Mouse (Mus musculus) intestine, embryonic 15.5 days (tissue): ENCODE measurements around the gene Mill1. TPM values are rescaled to one million over a fixed set of nuclear protein-coding genes. Genes with fewer than 3 reads are reported as not detected.
"Not testable (repeated sequence)": the region's sequence is repeated elsewhere in the genome, so short reads cannot be mapped to it uniquely, and the experiment has no call there.

Experiments
- ATAC-seq: fragments of 200-750 bp; cut with Nextera tagmentation; 2 replicates; pipeline ENCODE4 v1.8.0; 2017; ENCODE audit warnings: moderate TSS enrichment, moderate library complexity
- H3K27ac ChIP-seq: fragments of 300-500 bp; sonication (generic); 2 replicates; pipeline ENCODE4 v1.5.1; 2015; ENCODE audit warnings: mild to moderate bottlenecking, inconsistent platforms
- H3K27me3 ChIP-seq: fragments of 300-500 bp; sonication (generic); replicated peaks from 2 replicates; pipeline ENCODE4 v1.6.1; 2015; ENCODE audit warnings: inconsistent platforms
- H3K36me3 ChIP-seq: fragments of 300-500 bp; sonication (generic); 2 replicates; pipeline ENCODE4 v1.6.1; 2015; ENCODE audit warnings: inconsistent platforms
- H3K4me1 ChIP-seq: fragments of 300-500 bp; sonication (generic); replicated peaks from 2 replicates; pipeline ENCODE4 v1.6.1; 2015; ENCODE audit warnings: inconsistent platforms
- H3K4me2 ChIP-seq: fragments of 300-500 bp; sonication (generic); replicated peaks from 2 replicates; pipeline ENCODE4 v1.6.1; 2015; ENCODE audit warnings: mild to moderate bottlenecking, inconsistent platforms
- H3K4me3 ChIP-seq: fragments of 300-500 bp; sonication (generic); replicated peaks from 2 replicates; pipeline ENCODE4 v1.5.1; 2015; ENCODE audit warnings: inconsistent platforms
- H3K9ac ChIP-seq: fragments of 300-500 bp; sonication (generic); 2 replicates; pipeline ENCODE4 v1.6.1; 2015; ENCODE audit warnings: inconsistent platforms
- H3K9me3 ChIP-seq: fragments of 300-500 bp; sonication (generic); 2 replicates; pipeline ENCODE4 v1.6.1; 2016; ENCODE audit warnings: inconsistent platforms
- WGBS: fragments of 180-500 bp; shearing (Covaris S2); methylation state at CpG from one replicate; pipeline ENCODE4 v1.1.7; 2015; 5-methylcytosine and 5-hydroxymethylcytosine counted together
- polyA plus RNA-seq: library from polyadenylated mRNA; unstranded; fragments of >200 nt; fragmentation: Nextera tagmentation; extraction: Ambion mirVana; gene quantifications from 2 replicates; pipeline ENCODE4 v1.2.1, GENCODE M21; 2015

Gene Mill1
- not detected in 2 replicates for polyA plus RNA-seq

- no peak for ATAC-seq
- no peaks in the 10 kb centered on the region for H3K27me3 ChIP-seq
- WGBS = 45% methylated on average over 1 of the region's 1 CpGs
- no peak within 1 kb of the TSS for H3K9ac ChIP-seq
- no peak within 1 kb of the TSS for H3K27ac ChIP-seq
- H3K4me1 ChIP-seq = no peaks in the 10 kb centered on the region
- H3K4me3 ChIP-seq = no peak within 1 kb of the TSS
- H3K4me2 ChIP-seq = no peak within 1 kb of the TSS
- no peaks in the 10 kb centered on the region for H3K9me3 ChIP-seq
- H3K36me3 ChIP-seq = no peaks in the 10 kb centered on the region
Measured at GRCm38 (mm10) chr7:18245047-18245446, at the start of gene Mill1. Gene Mill1 (plus strand): TSS chr7:18245347.

GRCm38 (mm10) chr7:18210938-18211337, 34.2 kb upstream of the Mill1 start:
- 12% methylated on average over 9 of the region's 9 CpGs for WGBS

GRCm38 (mm10) chr7:18214699-18215098, 30.4 kb upstream of the Mill1 start:
- ATAC-seq = no peak
- no peak overlapping the region for H3K4me2 ChIP-seq
- H3K4me3 ChIP-seq = no peak overlapping the region
- no peaks in the 10 kb centered on the region for H3K27me3 ChIP-seq
- no peaks in the 10 kb centered on the region for H3K4me1 ChIP-seq
- no peaks in the 10 kb centered on the region for H3K36me3 ChIP-seq
- H3K9me3 ChIP-seq = no peaks in the 10 kb centered on the region
- no peak overlapping the region for H3K27ac ChIP-seq
- H3K9ac ChIP-seq = no peak overlapping the region
- 59% methylated on average over 1 of the region's 1 CpGs for WGBS

More at GRCm38 (mm10) chr7:18210938-18211337, 34.2 kb upstream of the Mill1 start:
- no peak overlapping the region for H3K4me3 ChIP-seq
- H3K36me3 ChIP-seq = no peaks in the 10 kb centered on the region
- H3K4me1 ChIP-seq = no peaks in the 10 kb centered on the region
- no peaks in the 10 kb centered on the region for H3K27me3 ChIP-seq
- no peak overlapping the region for H3K9ac ChIP-seq
- ATAC-seq = no peak
- no peaks in the 10 kb centered on the region for H3K9me3 ChIP-seq
- H3K27ac ChIP-seq = no peak overlapping the region
- H3K4me2 ChIP-seq = no peak overlapping the region

- no peak for ATAC-seq
- H3K4me1 ChIP-seq = no peaks in the 10 kb centered on the region
Measured at GRCm38 (mm10) chr7:18238561-18238960, 6.6 kb upstream of the Mill1 start.

GRCm38 (mm10) chr7:18241217-18241616, 3.9 kb upstream of the Mill1 start:
- 72% methylated on average over 5 of the region's 5 CpGs for WGBS
- no peaks in the 10 kb centered on the region for H3K9me3 ChIP-seq
- H3K27ac ChIP-seq = no peak overlapping the region
- H3K4me2 ChIP-seq = no peak overlapping the region
- H3K9ac ChIP-seq = no peak overlapping the region
- ATAC-seq = no peak
- H3K27me3 ChIP-seq = no peaks in the 10 kb centered on the region
- no peaks in the 10 kb centered on the region for H3K36me3 ChIP-seq
- H3K4me1 ChIP-seq = no peaks in the 10 kb centered on the region
- H3K4me3 ChIP-seq = no peak overlapping the region

More at GRCm38 (mm10) chr7:18238561-18238960, 6.6 kb upstream of the Mill1 start:
- H3K27ac ChIP-seq = no peak overlapping the region
- H3K4me2 ChIP-seq = no peak overlapping the region
- no peaks in the 10 kb centered on the region for H3K27me3 ChIP-seq
- no peak overlapping the region for H3K9ac ChIP-seq
- 77% methylated on average over 2 of the region's 2 CpGs for WGBS
- no peaks in the 10 kb centered on the region for H3K9me3 ChIP-seq
- H3K4me3 ChIP-seq = no peak overlapping the region
- H3K36me3 ChIP-seq = no peaks in the 10 kb centered on the region

GRCm38 (mm10) chr7:18243959-18244573, 1.1 kb upstream of the Mill1 start:
- H3K4me2 ChIP-seq, ATAC-seq, H3K9ac ChIP-seq: not testable (repeated sequence)

GRCm38 (mm10) chr7:18260219-18260618, 15.1 kb downstream of the Mill1 start:
- Histone ChIP-seq H3K4me2 (no peak overlapping the region), H3K4me1 (no peaks in the 10 kb centered on the region), H3K4me3 (no peak overlapping the region), H3K9me3 (no peaks in the 10 kb centered on the region), H3K36me3 (no peaks in the 10 kb centered on the region), H3K27me3 (no peaks in the 10 kb centered on the region), H3K9ac (no peak overlapping the region), H3K27ac (no peak overlapping the region)
- WGBS = 42% methylated on average over 1 of the region's 1 CpGs
- ATAC-seq = no peak

More at GRCm38 (mm10) chr7:18243959-18244573, 1.1 kb upstream of the Mill1 start:
- H3K9me3 ChIP-seq, H3K4me1 ChIP-seq, H3K36me3 ChIP-seq, H3K27ac ChIP-seq, H3K27me3 ChIP-seq, H3K4me3 ChIP-seq: not testable (repeated sequence)
- 46% methylated on average over 1 of the region's 1 CpGs for WGBS

GRCm38 (mm10) chr7:18265089-18265488, 19.9 kb downstream of the Mill1 start:
- Histone ChIP-seq H3K4me3 (no peak overlapping the region), H3K4me1 (no peaks in the 10 kb centered on the region), H3K4me2 (no peak overlapping the region), H3K9ac (no peak overlapping the region), H3K27ac (no peak overlapping the region), H3K9me3 (no peaks in the 10 kb centered on the region), H3K36me3 (no peaks in the 10 kb centered on the region), H3K27me3 (no peaks in the 10 kb centered on the region)
- no peak for ATAC-seq
- 57% methylated on average over 5 of the region's 5 CpGs for WGBS

Other genes with a start within 250 kb of the Mill1 start
- not detected in 2 replicates for gene Ceacam13, start 235.5 kb upstream of the Mill1 start, polyA plus RNA-seq
- not detected in 2 replicates for gene Ceacam12, start 179.4 kb upstream of the Mill1 start, polyA plus RNA-seq
- gene Igfl3, start 68.9 kb upstream of the Mill1 start, polyA plus RNA-seq = not detected in 2 replicates
- gene Psg18, start 109.7 kb downstream of the Mill1 start, polyA plus RNA-seq = not detected in 2 replicates
- not detected in 2 replicates for gene Psg28, start 186.7 kb downstream of the Mill1 start, polyA plus RNA-seq
- not detected in 2 replicates for gene Psg26, start 238.8 kb downstream of the Mill1 start, polyA plus RNA-seq